Mouse (Mus musculus): ENCODE results near the gene Rgl1. TPM values are rescaled to one million over a fixed set of nuclear protein-coding genes. Genes with fewer than 3 reads are reported as not detected.

Rgl1 gene
- polyA plus RNA-seq, 1 experiment from 2014 or later: 33.2 TPM

DNA sequence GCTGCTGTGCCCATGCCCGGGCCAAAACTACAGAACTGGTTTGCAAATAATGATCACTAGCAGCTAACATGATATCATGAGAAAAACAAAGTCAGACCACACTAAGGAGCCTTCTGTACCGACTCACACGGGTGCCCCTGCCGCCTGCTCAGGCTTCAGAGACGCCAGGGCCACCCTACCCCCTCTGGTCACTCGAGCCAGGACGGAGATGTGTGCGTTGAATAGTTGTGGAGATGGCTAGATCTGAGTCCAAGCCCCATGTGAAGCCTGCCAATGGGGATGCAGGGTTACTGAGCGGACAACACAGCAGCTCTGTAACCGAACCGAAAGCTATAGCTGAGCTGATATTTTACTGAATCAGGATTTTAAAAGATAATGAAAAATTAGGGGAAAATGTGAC, 159.4 kb downstream of the Rgl1 start:
- no peak for ATAC-seq
- Histone ChIP-seq H3K27me3 (replicated peaks; ENCODE audit: insufficient read depth, low read length) (no peaks in the 10 kb centered on the region), H3K4me1 (ENCODE audit: insufficient read depth, low read depth, low read length) (peaks cover 19% of the 10 kb centered on the region; the same call in 1 of the 2 replicates), H3K36me3 (ENCODE audit: insufficient read depth, low read length) (no peaks in the 10 kb centered on the region), H3K4me3 (ENCODE audit: low read depth, low read length) (no peak overlapping the region), H3K4me2 (replicated peaks; ENCODE audit: low read depth, low read length) (no peak overlapping the region), H3K9ac (replicated peaks; ENCODE audit: low read depth) (no peak overlapping the region), H3K27ac (ENCODE audit: low read length) (0 out of 2 replicates have a peak overlapping the region, but pooled peaks have one; percentile 28), H3K9me3 (ENCODE audit: low read length) (no peaks in the 10 kb centered on the region)
- 86% methylated on average over 11 of the region's 11 CpGs for WGBS
- TF ChIP-seq CTCF (IDR thresholded peaks at IDR 0.05): no peak
- TF ChIP-seq EP300 (IDR thresholded peaks at IDR 0.05): no peak
- DNase-seq (ENCODE audit: low spot score): no peak

DNA sequence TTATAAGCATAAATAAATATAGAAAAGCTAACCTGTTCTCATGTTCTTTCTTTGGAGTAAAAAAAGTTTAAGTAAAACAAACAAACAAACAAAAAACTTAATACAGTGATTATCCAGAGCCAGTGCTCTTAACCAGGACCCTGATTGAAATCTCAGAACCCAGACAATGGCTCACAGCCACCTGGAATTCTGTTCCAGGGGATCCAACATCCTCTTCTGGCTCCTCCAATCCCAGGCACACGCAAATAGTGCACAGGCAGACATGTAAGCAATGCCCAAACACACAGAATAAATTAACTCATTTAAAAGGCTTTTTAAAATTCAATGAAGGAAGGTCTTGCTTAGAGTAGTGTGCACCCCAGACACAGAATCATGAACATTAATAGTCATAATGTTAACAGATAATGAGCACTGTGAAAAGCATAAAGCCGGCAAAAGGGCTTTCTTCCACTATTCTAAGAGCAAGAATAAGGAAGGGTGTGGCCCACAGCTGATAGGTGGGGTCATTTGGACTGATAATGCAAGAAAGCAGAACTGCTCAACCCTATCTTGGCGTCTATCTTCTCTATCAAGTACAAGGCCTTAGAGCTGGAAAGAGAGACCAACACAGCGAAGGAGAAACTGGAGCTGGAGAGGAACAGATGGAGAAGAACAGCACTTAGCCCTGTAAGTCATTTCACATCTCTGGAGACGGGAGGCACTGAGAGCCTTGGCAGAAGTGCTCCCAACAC, 160.1 kb downstream of the Rgl1 start:
- Histone ChIP-seq H3K36me3 (ENCODE audit: insufficient read depth, low read length) (no peaks in the 10 kb centered on the region), H3K27me3 (replicated peaks; ENCODE audit: insufficient read depth, low read length) (no peaks in the 10 kb centered on the region), H3K9me3 (ENCODE audit: low read length) (no peaks in the 10 kb centered on the region), H3K9ac (replicated peaks; ENCODE audit: low read depth) (no peak overlapping the region), H3K4me1 (ENCODE audit: insufficient read depth, low read depth, low read length) (peaks cover 17% of the 10 kb centered on the region; the same call in 1 of the 2 replicates), H3K27ac (ENCODE audit: low read length) (0 out of 2 replicates have a peak overlapping the region, but pooled peaks have one; percentile 28), H3K4me3 (ENCODE audit: low read depth, low read length) (no peak overlapping the region), H3K4me2 (replicated peaks; ENCODE audit: low read depth, low read length) (no peak overlapping the region)
- TF ChIP-seq CTCF (IDR thresholded peaks at IDR 0.05): no peak
- TF ChIP-seq EP300 (IDR thresholded peaks at IDR 0.05): no peak
- ATAC-seq: no peak
- DNase-seq (ENCODE audit: low spot score): no peak
- WGBS: 68% methylated on average over 5 of the region's 5 CpGs

DNA sequence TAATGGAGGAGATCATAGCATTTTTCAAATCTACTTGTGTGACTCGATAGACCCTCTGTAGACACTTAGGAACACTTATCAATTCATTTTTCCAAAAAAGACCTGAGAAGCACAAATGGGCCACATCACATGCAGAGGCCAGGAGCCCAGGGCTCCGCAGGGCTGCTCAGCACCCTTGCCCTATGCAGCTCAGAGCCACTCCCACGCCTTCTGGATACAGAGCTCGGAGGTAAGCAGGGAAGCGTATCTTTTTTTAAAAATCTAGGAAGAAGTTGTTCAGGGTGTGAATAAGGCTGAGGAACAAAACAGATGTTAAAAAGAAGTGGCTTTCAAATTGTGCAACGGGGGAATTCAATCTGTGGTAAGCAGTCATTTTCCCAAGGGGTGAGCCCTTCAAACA, 162.0 kb downstream of the Rgl1 start:
- no peaks in the 10 kb centered on the region for H3K36me3 ChIP-seq (ENCODE audit: insufficient read depth, low read length)
- no peak overlapping the region for H3K9ac ChIP-seq (replicated peaks; ENCODE audit: low read depth)
- TF ChIP-seq CTCF (IDR thresholded peaks at IDR 0.05) (no peak), EP300 (IDR thresholded peaks at IDR 0.05) (no peak)
- H3K9me3 ChIP-seq (ENCODE audit: low read length): no peaks in the 10 kb centered on the region
- no peak overlapping the region for H3K4me2 ChIP-seq (replicated peaks; ENCODE audit: low read depth, low read length)
- H3K27ac ChIP-seq (ENCODE audit: low read length): no peak overlapping the region
- no peak overlapping the region for H3K4me3 ChIP-seq (ENCODE audit: low read depth, low read length)
- peaks cover 13% of the 10 kb centered on the region; the same call in 1 of the 2 replicates for H3K4me1 ChIP-seq (ENCODE audit: insufficient read depth, low read depth, low read length)
- no peak for DNase-seq (ENCODE audit: low spot score)
- no peaks in the 10 kb centered on the region for H3K27me3 ChIP-seq (replicated peaks; ENCODE audit: insufficient read depth, low read length)
- 87% methylated on average over 6 of the region's 6 CpGs for WGBS
- no peak for ATAC-seq

DNA sequence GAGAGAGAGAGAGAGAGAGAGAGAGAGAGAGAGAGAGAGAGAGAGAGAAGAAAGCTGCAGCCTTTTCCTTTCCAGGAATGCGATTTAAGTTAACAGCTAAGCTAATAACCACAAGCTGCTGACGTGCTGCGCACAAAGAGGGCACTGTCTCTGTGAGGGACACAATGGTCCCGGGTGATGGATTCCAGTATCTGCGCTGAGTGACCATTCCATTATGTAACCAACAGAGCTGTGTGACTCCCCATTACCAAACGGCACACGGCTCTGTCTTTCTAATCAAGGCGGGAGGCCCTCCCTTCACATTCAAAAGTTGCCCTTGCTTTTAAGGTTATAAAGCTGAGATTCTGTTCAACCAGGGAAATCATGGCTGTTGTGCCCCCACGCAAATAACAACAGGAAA, 162.5 kb downstream of the Rgl1 start:
- Histone ChIP-seq H3K9ac (replicated peaks; ENCODE audit: low read depth) (no peak overlapping the region), H3K27ac (ENCODE audit: low read length) (no peak overlapping the region), H3K4me1 (ENCODE audit: insufficient read depth, low read depth, low read length) (peaks cover 16% of the 10 kb centered on the region; the same call in 1 of the 2 replicates), H3K36me3 (ENCODE audit: insufficient read depth, low read length) (no peaks in the 10 kb centered on the region), H3K9me3 (ENCODE audit: low read length) (no peaks in the 10 kb centered on the region), H3K4me2 (replicated peaks; ENCODE audit: low read depth, low read length) (no peak overlapping the region), H3K4me3 (ENCODE audit: low read depth, low read length) (no peak overlapping the region), H3K27me3 (replicated peaks; ENCODE audit: insufficient read depth, low read length) (no peaks in the 10 kb centered on the region)
- ATAC-seq: no peak
- no peak for DNase-seq (ENCODE audit: low spot score)
- 76% methylated on average over 9 of the region's 9 CpGs for WGBS
- TF ChIP-seq CTCF (IDR thresholded peaks at IDR 0.05) (no peak), EP300 (IDR thresholded peaks at IDR 0.05) (no peak)

DNA sequence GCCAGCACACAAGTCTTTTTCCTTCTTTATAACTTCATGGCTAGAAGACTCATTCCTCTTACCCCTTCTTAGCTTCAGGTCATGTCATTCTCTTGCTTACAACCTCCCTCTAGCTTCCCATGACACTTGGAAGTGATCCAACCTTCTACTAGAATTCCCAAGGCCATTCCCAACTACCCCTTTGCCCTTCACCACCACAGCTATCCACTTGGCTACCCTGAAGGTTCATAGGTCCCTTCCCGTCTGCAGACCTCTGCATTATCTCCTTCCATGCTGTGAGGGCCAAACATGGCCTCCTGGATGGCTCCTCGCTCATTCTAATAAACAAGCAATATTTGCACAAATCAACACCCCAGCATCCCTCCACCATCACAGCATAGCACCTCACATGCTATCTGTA, 165.7 kb downstream of the Rgl1 start:
- H3K36me3 ChIP-seq (ENCODE audit: insufficient read depth, low read length): no peaks in the 10 kb centered on the region
- ATAC-seq (no peak), DNase-seq (ENCODE audit: low spot score) (no peak)
- no peak overlapping the region for H3K9ac ChIP-seq (replicated peaks; ENCODE audit: low read depth)
- TF ChIP-seq EP300 (IDR thresholded peaks at IDR 0.05): no peak
- no peak for TF ChIP-seq CTCF (IDR thresholded peaks at IDR 0.05)
- no peaks in the 10 kb centered on the region for H3K9me3 ChIP-seq (ENCODE audit: low read length)
- peaks cover 11% of the 10 kb centered on the region; the same call in 1 of the 2 replicates for H3K4me1 ChIP-seq (ENCODE audit: insufficient read depth, low read depth, low read length)
- H3K27me3 ChIP-seq (replicated peaks; ENCODE audit: insufficient read depth, low read length): no peaks in the 10 kb centered on the region
- no peak overlapping the region for H3K4me3 ChIP-seq (ENCODE audit: low read depth, low read length)
- 0 out of 2 replicates have a peak overlapping the region, but pooled peaks have one; percentile 16 for H3K27ac ChIP-seq (ENCODE audit: low read length)
- no peak overlapping the region for H3K4me2 ChIP-seq (replicated peaks; ENCODE audit: low read depth, low read length)
- 68% methylated on average over 2 of the region's 2 CpGs for WGBS

DNA sequence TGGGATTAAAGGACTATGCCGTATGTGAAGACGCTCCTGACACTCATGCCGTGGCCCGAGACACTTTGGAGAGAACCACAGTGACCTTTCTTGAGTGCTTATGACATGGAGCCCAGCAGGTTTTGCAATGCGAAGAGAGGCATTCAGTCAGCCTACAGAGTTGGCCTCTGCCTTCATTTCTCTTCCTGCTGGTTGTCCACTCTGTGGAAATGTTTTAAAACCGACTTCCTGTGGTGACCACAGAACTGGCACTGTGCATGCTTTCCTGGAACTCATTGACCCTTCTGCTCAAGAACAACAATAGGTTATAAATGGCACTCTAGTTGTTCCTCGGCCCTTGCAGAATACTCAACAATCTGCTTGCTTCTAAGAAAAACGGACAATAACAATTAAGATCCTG, 166.8 kb downstream of the Rgl1 start:
- DNase-seq (ENCODE audit: low spot score) (peak; percentile 92), ATAC-seq (peak; percentile 93)
- peak overlapping the region; percentile 77 for H3K27ac ChIP-seq (ENCODE audit: low read length)

More for the DNA sequence above, 166.8 kb downstream of the Rgl1 start:
- H3K9ac ChIP-seq (replicated peaks; ENCODE audit: low read depth): no peak overlapping the region
- H3K27me3 ChIP-seq (replicated peaks; ENCODE audit: insufficient read depth, low read length): no peaks in the 10 kb centered on the region
- WGBS: 39% methylated on average over 8 of the region's 8 CpGs
- no peaks in the 10 kb centered on the region for H3K36me3 ChIP-seq (ENCODE audit: insufficient read depth, low read length)
- peaks cover 11% of the 10 kb centered on the region; the same call in 1 of the 2 replicates for H3K4me1 ChIP-seq (ENCODE audit: insufficient read depth, low read depth, low read length)
- TF ChIP-seq CTCF (IDR thresholded peaks at IDR 0.05) (no peak), EP300 (IDR thresholded peaks at IDR 0.05) (peak; percentile 97)
- H3K4me3 ChIP-seq (ENCODE audit: low read depth, low read length): no peak overlapping the region
- H3K9me3 ChIP-seq (ENCODE audit: low read length): no peaks in the 10 kb centered on the region
- no peak overlapping the region for H3K4me2 ChIP-seq (replicated peaks; ENCODE audit: low read depth, low read length)
